Comparison of ENCODE assay signal across 33 mouse cellular contexts in the genomic region with DNA sequence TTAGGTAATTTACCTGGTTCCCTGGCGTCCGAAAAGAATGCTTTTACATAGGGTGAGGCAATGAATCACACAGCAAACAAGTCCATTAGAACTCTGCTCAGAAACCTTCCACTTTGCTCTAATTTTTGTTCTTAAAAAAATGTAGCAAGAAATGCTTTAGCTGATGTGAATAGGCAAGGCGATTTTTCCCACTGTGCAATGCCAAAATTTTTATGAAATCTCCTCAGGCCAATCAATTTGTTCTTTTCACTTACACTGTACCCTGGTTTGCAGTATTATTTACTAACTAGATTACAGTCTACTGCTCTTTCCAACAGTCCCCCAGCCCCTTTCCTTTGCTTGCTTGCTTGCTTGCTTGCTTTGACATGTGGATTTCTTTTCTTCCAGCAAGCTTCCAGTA.
DNase-seq lines count a peak whose midpoint lies in the region; ATAC-seq and TF ChIP-seq lines count a peak whose summit lies in the region.
"Had no signal": no experiment of that assay in that cellular context is flagged by ENCODE, and none has a peak within 500 bp of the region (broad histone marks: within the 10 kb centered on the region; RNA-seq: fewer than 3 reads in every experiment).

No protein-coding gene starts in this region.

- no peak overlapping the region for H3K27ac ChIP-seq in lung, postnatal 0 days (ENCODE audit: low read length)
- H3K27ac ChIP-seq in stomach, embryonic 16.5 days (ENCODE audit: low read length): no peak overlapping the region
- H3K27ac ChIP-seq in stomach, postnatal 0 days (replicated peaks): no peak overlapping the region
- H3K27ac ChIP-seq: embryonic facial prominence, embryonic 15.5 days; forebrain, embryonic 10.5 days; forebrain, embryonic 13.5 days; heart, adult 2 months; heart, embryonic 10.5 days; heart, embryonic 13.5 days; hindbrain, embryonic 14.5 days; hindbrain, postnatal 0 days had no signal

- 58% methylated on average over 3 of the region's 3 CpGs for WGBS in lung, postnatal 0 days
- 59% methylated on average over 3 of the region's 3 CpGs for WGBS in stomach, embryonic 16.5 days
- WGBS in stomach, postnatal 0 days: 35% methylated on average over 3 of the region's 3 CpGs

- no peaks in the 10 kb centered on the region for H3K4me1 ChIP-seq in lung, postnatal 0 days (ENCODE audit: insufficient read depth, low read depth, low read length)
- no peaks in the 10 kb centered on the region for H3K4me1 ChIP-seq in stomach, embryonic 16.5 days (ENCODE audit: control insufficient read depth, insufficient read depth, low read length)
- no peaks in the 10 kb centered on the region for H3K4me1 ChIP-seq in stomach, postnatal 0 days (replicated peaks; ENCODE audit: control insufficient read depth, insufficient read depth)
- H3K4me1 ChIP-seq: embryonic facial prominence, embryonic 15.5 days; heart, embryonic 10.5 days; heart, embryonic 13.5 days had no signal

- no peak for TF ChIP-seq CTCF in lung, postnatal 0 days (IDR thresholded peaks at IDR 0.05)
- no peak for TF ChIP-seq CTCF in stomach, postnatal 0 days (IDR thresholded peaks at IDR 0.05; ENCODE audit: low read depth)

- no peaks in the 10 kb centered on the region for H3K27me3 ChIP-seq in lung, postnatal 0 days (replicated peaks; ENCODE audit: insufficient read depth, low read length)
- H3K27me3 ChIP-seq in stomach, embryonic 16.5 days (ENCODE audit: control insufficient read depth, insufficient read depth, low read length): no peaks in the 10 kb centered on the region
- H3K27me3 ChIP-seq in stomach, postnatal 0 days (ENCODE audit: control insufficient read depth, insufficient read depth, low read length): no peaks in the 10 kb centered on the region
- H3K27me3 ChIP-seq: CH12.LX; embryonic facial prominence, embryonic 15.5 days; forebrain, embryonic 13.5 days; heart, embryonic 13.5 days; Patski had no signal

- H3K9ac ChIP-seq in lung, postnatal 0 days (replicated peaks; ENCODE audit: low read depth): no peak overlapping the region
- peak overlapping the region; percentile 3; the same call in 1 of the 2 replicates for H3K9ac ChIP-seq in stomach, embryonic 16.5 days (ENCODE audit: low read length)
- no peak overlapping the region for H3K9ac ChIP-seq in stomach, postnatal 0 days (ENCODE audit: low read length)
- H3K9ac ChIP-seq: embryonic facial prominence, embryonic 15.5 days; forebrain, embryonic 13.5 days; heart, embryonic 13.5 days; hindbrain, embryonic 14.5 days had no signal

- no peak overlapping the region for H3K4me3 ChIP-seq in lung, postnatal 0 days (ENCODE audit: low read depth, low read length)
- H3K4me3 ChIP-seq in stomach, embryonic 16.5 days (replicated peaks; ENCODE audit: low read length): no peak overlapping the region
- no peak overlapping the region for H3K4me3 ChIP-seq in stomach, postnatal 0 days (ENCODE audit: low read depth, low read length)
- H3K4me3 ChIP-seq: embryonic facial prominence, embryonic 15.5 days; erythroblast, embryonic 14.5 days; forebrain, embryonic 10.5 days; forebrain, embryonic 13.5 days; heart, adult 2 months; heart, embryonic 10.5 days; heart, embryonic 13.5 days had no signal

- no peak overlapping the region for H3K4me2 ChIP-seq in lung, postnatal 0 days (replicated peaks; ENCODE audit: low read depth, low read length)
- no peak overlapping the region for H3K4me2 ChIP-seq in stomach, embryonic 16.5 days (ENCODE audit: low read depth, low read length)
- no peak overlapping the region for H3K4me2 ChIP-seq in stomach, postnatal 0 days (replicated peaks; ENCODE audit: low read depth)
- H3K4me2 ChIP-seq: embryonic facial prominence, embryonic 15.5 days; forebrain, embryonic 13.5 days; heart, embryonic 13.5 days; hindbrain, embryonic 14.5 days had no signal

- no peaks in the 10 kb centered on the region for H3K9me3 ChIP-seq in lung, postnatal 0 days (ENCODE audit: low read length)
- no peaks in the 10 kb centered on the region for H3K9me3 ChIP-seq in stomach, embryonic 16.5 days (replicated peaks; ENCODE audit: control insufficient read depth, low read length)
- no peaks in the 10 kb centered on the region for H3K9me3 ChIP-seq in stomach, postnatal 0 days (ENCODE audit: control insufficient read depth, low read length)
- H3K9me3 ChIP-seq: embryonic facial prominence, embryonic 15.5 days; forebrain, embryonic 10.5 days; forebrain, embryonic 13.5 days; heart, embryonic 10.5 days; heart, embryonic 13.5 days had no signal

- peak; percentile 3 for DNase-seq in heart, adult 11 months
- DNase-seq in heart, adult 18-20 months: no peak
- DNase-seq in lung, postnatal 0 days (ENCODE audit: low spot score): peak; percentile 26
- DNase-seq in lung, postnatal 25 days (ENCODE audit: low spot score): no peak
- DNase-seq in stomach, postnatal 0 days (ENCODE audit: low spot score): no peak
- DNase-seq: adrenal gland, adult 2 months; adrenal gland, postnatal 14 days; B cell, adult 2 months; cerebellum, adult 11 months; cerebellum, adult 2 months; cerebellum, postnatal 10 days; cerebellum, postnatal 36 days; embryo, embryonic 11 days; gastrocnemius, postnatal 10 days; gastrocnemius, postnatal 36 days; heart, adult 2 months; heart, postnatal 14 days; heart, postnatal 4 days had no signal

- H3K36me3 ChIP-seq in lung, postnatal 0 days (ENCODE audit: insufficient read depth, low read length): no peaks in the 10 kb centered on the region
- H3K36me3 ChIP-seq in stomach, embryonic 16.5 days (ENCODE audit: control insufficient read depth, insufficient read depth, low read length): no peaks in the 10 kb centered on the region
- no peaks in the 10 kb centered on the region for H3K36me3 ChIP-seq in stomach, postnatal 0 days (ENCODE audit: control insufficient read depth, insufficient read depth, low read length)
- H3K36me3 ChIP-seq: embryonic facial prominence, embryonic 15.5 days; forebrain, embryonic 10.5 days; G1E; heart, embryonic 10.5 days; heart, embryonic 13.5 days had no signal

- no peak for TF ChIP-seq EP300 in lung, postnatal 0 days (IDR thresholded peaks at IDR 0.05)
- TF ChIP-seq EP300 in stomach, postnatal 0 days (optimal IDR thresholded peaks at IDR 0.05): no peak

- ATAC-seq in lung, postnatal 0 days: no peak
- no peak for ATAC-seq in stomach, embryonic 16.5 days (ENCODE audit: insufficient read depth, low FRiP score)
- no peak for ATAC-seq in stomach, postnatal 0 days (ENCODE audit: low FRiP score, low TSS enrichment)
- ATAC-seq in erythroblast, adult 5-6 weeks (replicated peaks; ENCODE audit: low FRiP score, poor library complexity, severe bottlenecking): no peak
- ATAC-seq: forebrain, embryonic 13.5 days; forebrain, embryonic 16.5 days; hindbrain, postnatal 0 days; inflammation-experienced regulatory T-cells, adult 6 months; Patski had no signal

Comparison
In these comparisons a context has a peak if more than half of its experiments do, and no peak if none do; other contexts are left out.
1. DNase-seq: peak in heart, adult 11 months (single experiment) and lung, postnatal 0 days (single experiment); none in heart, adult 18-20 months (0 of 2), lung, postnatal 25 days (single experiment) and stomach, postnatal 0 days (single experiment).